Mouse (Mus musculus) stomach, postnatal 0 days (tissue): ENCODE results near the gene Gpi1. TPM values are rescaled to one million over a fixed set of nuclear protein-coding genes. Genes with fewer than 3 reads are reported as not detected.

ENCODE experiments used
- ATAC-seq: fragments of 200-750 bp; cut with Nextera tagmentation; 2 replicates; pipeline ENCODE4 v1.8.0; 2017; ENCODE audit not compliant: low FRiP score, low TSS enrichment
- DNase-seq: peaks from one replicate; pipeline ENCODE4 v3.0.0-alpha.2; 2016; ENCODE audit warnings: low spot score
- H3K27ac ChIP-seq: fragments of 300-500 bp; sonication (generic); replicated peaks from 2 replicates; pipeline ENCODE4 v1.5.1; 2014; ENCODE audit warnings: mild to moderate bottlenecking, control low read depth
- H3K27me3 ChIP-seq: fragments of 300-500 bp; sonication (generic); 2 replicates; pipeline ENCODE4 v1.6.1; 2014; ENCODE audit warnings: low read length; ENCODE audit not compliant: control insufficient read depth, insufficient read depth
- H3K36me3 ChIP-seq: fragments of 300-500 bp; sonication (generic); 2 replicates; pipeline ENCODE4 v1.6.1; 2014; ENCODE audit warnings: low read length, mixed read lengths; ENCODE audit not compliant: control insufficient read depth, insufficient read depth
- H3K4me1 ChIP-seq: fragments of 300-500 bp; sonication (generic); replicated peaks from 2 replicates; pipeline ENCODE4 v1.6.1; 2014; ENCODE audit warnings: antibody characterized with exemption; ENCODE audit not compliant: control insufficient read depth, insufficient read depth
- H3K4me2 ChIP-seq: fragments of 300-500 bp; sonication (generic); replicated peaks from 2 replicates; pipeline ENCODE4 v1.6.1; 2014; ENCODE audit warnings: low read depth, mild to moderate bottlenecking, control low read depth, moderate library complexity
- H3K4me3 ChIP-seq: fragments of 300-500 bp; sonication (generic); 2 replicates; pipeline ENCODE4 v1.5.1; 2014; ENCODE audit warnings: low read depth, low read length, control low read depth
- H3K9ac ChIP-seq: fragments of 300-500 bp; sonication (generic); 2 replicates; pipeline ENCODE4 v1.6.1; 2014; ENCODE audit warnings: mild to moderate bottlenecking, low read length, control low read depth, mixed read lengths
- H3K9me3 ChIP-seq: fragments of 300-500 bp; sonication (generic); 2 replicates; pipeline ENCODE4 v1.6.1; 2016; ENCODE audit warnings: low read length; ENCODE audit not compliant: control insufficient read depth
- CTCF ChIP-seq: IDR thresholded peaks from 2 replicates; pipeline ENCODE4 v1.5.1; 2016; ENCODE audit warnings: antibody characterized with exemption, low read depth, mild to moderate bottlenecking, moderate library complexity
- EP300 ChIP-seq: optimal IDR thresholded peaks from 2 replicates; pipeline ENCODE3; 2016; ENCODE audit warnings: antibody characterized with exemption
- WGBS: fragments of 180-500 bp; shearing (Covaris S2); extraction: QIAGEN DNeasy Blood & Tissue Kit; methylation state at CpG from one replicate; pipeline ENCODE4 v1.1.7; 2014; 5-methylcytosine and 5-hydroxymethylcytosine counted together
- polyA plus RNA-seq: library from polyadenylated mRNA; unstranded; fragments of >200 nt; fragmentation: Nextera tagmentation; extraction: Ambion mirVana; gene quantifications from 2 replicates; pipeline ENCODE4 v1.2.1, GENCODE M21; 2015

Gene Gpi1
- polyA plus RNA-seq, 1 experiment from 2014 or later = 235 TPM

- H3K9ac ChIP-seq = no peak overlapping the region
- no peaks in the 10 kb centered on the region for H3K27me3 ChIP-seq
- no peaks in the 10 kb centered on the region for H3K9me3 ChIP-seq
- peaks cover 33% of the 10 kb centered on the region for H3K36me3 ChIP-seq
- no peaks in the 10 kb centered on the region for H3K4me1 ChIP-seq
- ATAC-seq (peak; percentile 67), DNase-seq (peak; percentile 37)
- peak overlapping the region; percentile 70; the same call in 1 of the 2 replicates for H3K27ac ChIP-seq
- WGBS = 52% methylated on average over 1 of the region's 1 CpGs
- no peak overlapping the region for H3K4me2 ChIP-seq
- TF ChIP-seq CTCF = no peak
- TF ChIP-seq EP300 = no peak
- H3K4me3 ChIP-seq = no peak overlapping the region
Measured at GRCm38 (mm10) chr7:34218496-34218895, 11.6 kb downstream of the Gpi1 start.

- no peak for TF ChIP-seq EP300
- TF ChIP-seq CTCF = no peak
- Histone ChIP-seq H3K9me3 (no peaks in the 10 kb centered on the region), H3K4me3 (no peak overlapping the region), H3K9ac (no peak overlapping the region), H3K27ac (no peak overlapping the region), H3K4me2 (no peak overlapping the region), H3K36me3 (peaks cover 30% of the 10 kb centered on the region), H3K27me3 (no peaks in the 10 kb centered on the region), H3K4me1 (no peaks in the 10 kb centered on the region)
- ATAC-seq = no peak
- WGBS = 96% methylated on average over 10 of the region's 10 CpGs
- no peak for DNase-seq
Measured at GRCm38 (mm10) chr7:34216474-34216873, 13.7 kb downstream of the Gpi1 start.

GRCm38 (mm10) chr7:34215481-34215880, 14.7 kb downstream of the Gpi1 start:
- DNase-seq (no peak), ATAC-seq (no peak)
- no peak for TF ChIP-seq EP300
- no peak for TF ChIP-seq CTCF
- Histone ChIP-seq H3K27me3 (no peaks in the 10 kb centered on the region), H3K36me3 (peaks cover 30% of the 10 kb centered on the region), H3K9me3 (no peaks in the 10 kb centered on the region), H3K4me1 (no peaks in the 10 kb centered on the region), H3K4me3 (no peak overlapping the region), H3K9ac (no peak overlapping the region), H3K27ac (no peak overlapping the region), H3K4me2 (no peak overlapping the region)
- 80% methylated on average over 9 of the region's 9 CpGs for WGBS

- no peak overlapping the region for H3K4me2 ChIP-seq
- WGBS = 94% methylated on average over 8 of the region's 8 CpGs
- DNase-seq (no peak), ATAC-seq (no peak)
- TF ChIP-seq EP300 = no peak
- TF ChIP-seq CTCF = no peak
- peaks cover 35% of the 10 kb centered on the region for H3K36me3 ChIP-seq
- H3K27me3 ChIP-seq = no peaks in the 10 kb centered on the region
- no peaks in the 10 kb centered on the region for H3K4me1 ChIP-seq
- no peaks in the 10 kb centered on the region for H3K9me3 ChIP-seq
- H3K27ac ChIP-seq = no peak overlapping the region
- H3K9ac ChIP-seq = no peak overlapping the region
- no peak overlapping the region for H3K4me3 ChIP-seq
Measured at GRCm38 (mm10) chr7:34214644-34215043, 15.5 kb downstream of the Gpi1 start.

GRCm38 (mm10) chr7:34213281-34213680, 16.9 kb downstream of the Gpi1 start:
- Histone ChIP-seq H3K27ac (no peak overlapping the region), H3K4me1 (no peaks in the 10 kb centered on the region), H3K36me3 (peaks cover 43% of the 10 kb centered on the region), H3K9ac (no peak overlapping the region), H3K4me2 (no peak overlapping the region), H3K4me3 (no peak overlapping the region), H3K9me3 (no peaks in the 10 kb centered on the region), H3K27me3 (no peaks in the 10 kb centered on the region)
- TF ChIP-seq CTCF (no peak), EP300 (no peak)
- no peak for DNase-seq
- ATAC-seq = peak; percentile 22; the same call in 1 of the 2 replicates
- 71% methylated on average over 7 of the region's 7 CpGs for WGBS

GRCm38 (mm10) chr7:34208027-34208745, 21.9 kb downstream of the Gpi1 start:
- Histone ChIP-seq H3K36me3 (peaks cover 53% of the 10 kb centered on the region), H3K9ac (no peak overlapping the region), H3K4me3 (no peak overlapping the region), H3K4me2 (no peak overlapping the region), H3K9me3 (no peaks in the 10 kb centered on the region), H3K27me3 (no peaks in the 10 kb centered on the region), H3K4me1 (no peaks in the 10 kb centered on the region), H3K27ac (no peak overlapping the region)
- TF ChIP-seq EP300 (no peak), CTCF (peak; percentile 58)
- DNase-seq (peak; percentile 30), ATAC-seq (no peak)
- 90% methylated on average over 9 of the region's 9 CpGs for WGBS
